Mouse (Mus musculus) retina, postnatal 1 day (tissue): ENCODE data around the gene Ttll11.
A peak's percentile ranks its signal among the peaks of the same experiment; 100 is the strongest.

Experiments
- DNase-seq: peaks from one replicate; pipeline ENCODE4 v3.0.0-alpha.2; 2012

The Ttll11 gene

GRCm38 (mm10) chr2:35898425-35899134 lies 81.1 kb downstream of the Ttll11 start:
- DNase-seq, result peak; percentile 36

DNA sequence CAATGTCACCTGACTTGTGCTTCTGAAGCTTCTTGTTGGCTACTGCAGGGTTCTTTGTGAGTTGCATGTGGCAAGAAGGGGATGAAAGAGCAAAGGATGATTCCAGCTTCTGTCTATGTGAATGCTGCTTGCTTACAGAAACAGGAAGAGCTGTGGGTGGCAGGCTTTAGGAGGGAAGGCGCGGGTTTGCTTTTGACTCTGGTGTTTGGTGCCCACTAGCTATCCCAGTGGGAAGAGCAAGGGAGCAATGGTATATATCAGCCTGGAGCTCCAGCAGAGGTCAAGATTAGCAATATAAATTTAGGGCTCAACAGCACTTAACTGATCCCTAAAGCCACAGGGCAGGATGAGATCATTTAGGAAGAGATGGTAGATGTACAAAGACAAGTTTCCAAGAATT lies 82.6 kb downstream of the Ttll11 start:
- no peak for DNase-seq

DNA sequence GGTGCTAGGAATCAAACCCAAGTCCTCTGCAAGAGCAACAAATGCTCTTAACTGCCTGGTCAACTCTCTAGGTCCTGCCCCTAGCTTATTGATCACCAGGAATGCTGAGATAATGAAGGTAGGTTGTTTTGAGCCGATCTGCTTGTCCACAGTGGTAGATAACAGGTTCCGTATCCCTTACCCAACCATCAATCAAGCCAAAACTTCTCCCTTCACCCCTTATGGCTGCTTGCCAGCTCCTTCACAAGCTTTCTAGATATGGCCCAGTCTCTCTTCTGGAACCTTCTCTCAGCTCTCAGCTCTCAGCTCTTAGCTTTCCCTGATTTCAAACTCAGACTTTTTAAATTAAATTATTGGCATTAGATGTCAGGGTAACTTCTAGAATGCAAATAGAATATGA lies 85.2 kb downstream of the Ttll11 start:
- no peak for DNase-seq

DNA sequence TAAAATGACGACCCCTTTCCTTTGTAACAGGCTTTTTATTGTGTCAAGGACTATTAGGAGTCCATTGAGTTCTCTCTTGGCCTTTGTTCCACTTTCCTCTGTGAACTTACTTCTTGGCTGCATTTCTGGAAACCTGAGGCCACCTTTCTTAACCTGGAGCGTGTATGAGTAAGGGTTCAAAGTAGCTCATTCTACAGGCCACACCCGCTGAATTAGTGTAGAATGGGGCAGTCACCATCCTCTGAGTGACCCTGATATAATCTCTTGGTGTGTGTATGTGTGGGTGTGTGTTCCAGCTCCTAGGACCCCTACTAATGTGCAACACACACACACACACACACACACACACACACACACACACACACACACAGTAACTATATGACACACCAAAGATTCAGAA lies 89.1 kb downstream of the Ttll11 start:
- DNase-seq, result no peak

DNA sequence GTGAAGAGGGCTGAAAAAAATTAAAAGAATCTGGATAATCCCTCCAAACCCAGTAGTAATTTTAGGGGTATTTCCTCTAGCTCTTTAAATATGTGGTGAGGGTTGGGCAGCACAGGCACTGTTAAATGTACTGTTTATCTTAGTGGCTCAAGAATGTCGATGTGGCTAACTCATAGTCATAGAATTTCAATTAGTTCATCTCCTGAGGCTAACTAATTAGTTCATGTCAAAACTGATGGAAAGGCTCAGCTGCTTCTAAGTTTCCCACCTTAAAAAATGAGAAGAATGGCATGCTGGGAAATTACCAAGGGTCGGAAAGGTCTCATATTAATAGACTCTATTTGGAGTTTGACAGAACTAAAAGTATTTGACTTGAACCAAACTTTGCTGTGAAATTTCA lies 89.9 kb downstream of the Ttll11 start:
- no peak for DNase-seq

- no peak for DNase-seq
Measured at GRCm38 (mm10) chr2:35884296-35884695, 95.4 kb downstream of the Ttll11 start.

GRCm38 (mm10) chr2:35882336-35882987 lies 97.3 kb downstream of the Ttll11 start:
- DNase-seq, result no peak

GRCm38 (mm10) chr2:35881896-35882295 lies 97.8 kb downstream of the Ttll11 start:
- no peak for DNase-seq

- DNase-seq, result no peak
Measured at GRCm38 (mm10) chr2:35880362-35880761, 99.4 kb downstream of the Ttll11 start.

GRCm38 (mm10) chr2:35879887-35880286 lies 99.8 kb downstream of the Ttll11 start:
- no peak for DNase-seq

GRCm38 (mm10) chr2:35878506-35878905 lies 101.2 kb downstream of the Ttll11 start:
- no peak for DNase-seq

DNA sequence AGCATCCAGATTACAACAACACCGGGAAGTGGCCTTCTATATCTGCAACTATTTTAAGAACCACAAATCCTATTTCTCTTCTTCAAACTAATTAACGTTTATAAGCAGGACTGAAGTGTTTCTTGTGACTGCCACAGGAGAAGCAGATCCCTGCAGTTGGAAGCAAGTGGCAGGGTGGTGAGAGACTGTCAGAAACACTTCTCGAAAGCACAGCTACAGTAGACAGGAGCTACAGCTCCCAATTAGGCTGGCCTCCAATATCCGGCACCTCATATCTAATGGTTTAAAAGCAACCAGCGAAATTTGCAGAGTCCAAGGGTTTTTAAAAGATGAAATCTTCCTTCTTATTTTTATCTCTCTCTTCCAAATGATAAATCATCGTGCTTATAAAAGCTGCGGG lies 104.1 kb downstream of the Ttll11 start:
- DNase-seq, result no peak

GRCm38 (mm10) chr2:35874421-35874820 lies 105.3 kb downstream of the Ttll11 start:
- DNase-seq, result no peak

- DNase-seq, result no peak
Measured at GRCm38 (mm10) chr2:35869165-35869564, 110.5 kb downstream of the Ttll11 start.

- no peak for DNase-seq
Measured at GRCm38 (mm10) chr2:35863284-35863683, 116.4 kb downstream of the Ttll11 start.

GRCm38 (mm10) chr2:35861185-35861584 lies 118.5 kb downstream of the Ttll11 start:
- no peak for DNase-seq

- DNase-seq, result no peak
Measured at GRCm38 (mm10) chr2:35860394-35860744, 119.3 kb downstream of the Ttll11 start.

DNA sequence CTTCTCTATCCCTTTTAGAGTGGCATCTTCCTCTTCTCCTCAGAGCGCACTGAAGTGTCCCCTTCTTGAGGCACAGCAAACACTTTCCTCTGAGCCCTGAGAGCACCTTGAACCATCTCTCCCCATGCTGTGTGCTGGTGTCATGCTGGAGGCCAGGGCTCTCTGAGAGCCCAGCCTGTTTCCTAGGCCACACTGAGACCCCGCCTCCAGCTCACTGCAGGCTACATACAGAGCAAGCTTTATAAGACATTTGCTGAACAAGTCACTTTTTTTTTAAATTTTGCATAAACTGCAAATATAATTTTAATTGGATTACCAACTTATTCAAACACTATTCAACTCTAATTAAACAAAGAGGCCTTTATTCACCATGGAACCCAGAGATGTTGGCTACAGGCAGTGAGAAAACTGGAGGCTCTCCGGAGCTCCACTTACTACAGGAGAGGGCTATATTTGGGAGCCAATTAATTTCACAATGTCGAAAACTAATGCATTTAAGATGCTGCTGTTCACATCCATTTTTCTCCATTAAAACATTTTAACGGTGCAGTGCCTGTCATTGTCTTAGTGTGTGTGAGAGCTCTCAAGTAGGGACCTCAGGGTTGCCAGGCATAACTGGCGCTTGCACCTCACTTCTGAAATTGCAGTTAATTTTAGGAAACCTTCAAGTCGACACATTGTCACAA lies 119.9 kb downstream of the Ttll11 start:
- peak; percentile 55 for DNase-seq

DNA sequence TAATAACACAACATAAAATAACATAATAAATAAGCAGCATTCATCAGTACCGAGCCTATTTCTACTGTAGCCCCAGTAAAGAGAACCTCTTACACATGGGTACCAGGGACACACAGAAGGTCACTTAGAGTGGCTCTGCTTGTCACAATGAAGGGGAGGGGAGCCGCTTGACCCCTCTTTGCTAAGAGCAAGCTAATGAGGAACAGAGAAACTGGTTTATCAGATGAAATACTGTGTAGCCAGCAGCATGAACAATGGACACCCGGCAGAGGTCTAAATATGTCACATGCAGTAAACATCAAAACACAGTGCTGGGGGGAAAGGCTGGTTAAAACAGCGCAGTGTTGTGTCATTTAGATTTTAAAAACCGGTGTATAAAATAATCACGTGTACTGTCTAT lies 121.4 kb downstream of the Ttll11 start:
- peak; percentile 93 for DNase-seq

- no peak for DNase-seq
Measured at GRCm38 (mm10) chr2:35856901-35857300, 122.8 kb downstream of the Ttll11 start.

- DNase-seq, result peak; percentile 53
Measured at GRCm38 (mm10) chr2:35854877-35855276, 124.8 kb downstream of the Ttll11 start.

GRCm38 (mm10) chr2:35852971-35853370 lies 126.7 kb downstream of the Ttll11 start:
- DNase-seq, result no peak

DNA sequence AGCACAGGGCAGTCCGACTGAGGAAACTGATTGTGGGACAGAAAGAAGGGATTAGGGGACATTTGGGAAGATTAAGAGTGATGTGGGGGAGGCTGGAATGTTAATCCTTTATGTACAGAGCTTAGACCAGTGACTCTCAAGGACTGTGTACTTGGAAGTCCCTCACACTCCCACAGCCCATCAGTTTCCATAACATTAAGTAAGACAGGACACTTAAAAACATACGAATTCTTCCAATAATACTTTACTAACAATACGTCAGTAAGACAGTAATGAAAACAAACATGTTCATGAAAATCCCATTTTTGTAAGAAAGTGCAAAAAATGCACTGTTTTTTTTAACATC lies 127.6 kb downstream of the Ttll11 start:
- no peak for DNase-seq

- peak; percentile 59 for DNase-seq
Measured at GRCm38 (mm10) chr2:35851420-35852163, 128.1 kb downstream of the Ttll11 start.
